Mouse (Mus musculus) CH12.LX (cell line): ENCODE measurements around the gene Btbd9. TPM values are rescaled to one million over a fixed set of nuclear protein-coding genes. Genes with fewer than 3 reads are reported as not detected.

ENCODE experiments used
- DNase-seq: peaks from one replicate; pipeline ENCODE4 v3.0.0-alpha.2; 2013; ENCODE audit errors: extremely low read depth
- H3K27ac ChIP-seq: 2 replicates; pipeline ENCODE4 v1.5.1; 2012; ENCODE audit warnings: low read depth, mild to moderate bottlenecking, control low read depth, moderate library complexity; ENCODE audit not compliant: insufficient read depth
- H3K27me3 ChIP-seq: replicated peaks from 2 replicates; pipeline ENCODE3; 2012; ENCODE audit warnings: inconsistent platforms
- H3K36me3 ChIP-seq, 2 experiments: replicated peaks in 1 of 2; 2 replicates each; pipeline versions ENCODE3 to v1.6.1; 2012; ENCODE audit warnings: inconsistent platforms in 1 of 2, low read length in 1 of 2, mild to moderate bottlenecking in 1 of 2, mixed read lengths in 1 of 2, moderate library complexity in 1 of 2; ENCODE audit not compliant: control insufficient read depth in 1 of 2, insufficient read depth in 1 of 2
- H3K4me1 ChIP-seq, 2 experiments: 2 replicates each; pipeline ENCODE4 v1.6.1; 2012; ENCODE audit warnings: inconsistent platforms in 1 of 2, moderate library complexity in 1 of 2; ENCODE audit not compliant: insufficient read depth in 2 of 2, control insufficient read depth in 1 of 2
- H3K4me2 ChIP-seq: 2 replicates; pipeline ENCODE4 v1.6.1; 2012; ENCODE audit warnings: low read depth, mild to moderate bottlenecking, control low read depth; ENCODE audit not compliant: poor library complexity, insufficient read depth, severe bottlenecking
- H3K4me3 ChIP-seq, 3 experiments: fragments of 150-350 bp in 1 of 3; sonication (generic) in 1 of 3; replicated peaks in 1 of 3; 2 replicates each; pipeline versions ENCODE3 to v1.5.1; 2011 to 2012; ENCODE audit warnings: low read depth in 2 of 3, low read length in 2 of 3, mild to moderate bottlenecking in 2 of 3, moderate library complexity in 2 of 3, control low read depth in 1 of 3, improper control_type of control experiment in 1 of 3, inconsistent platforms in 1 of 3, mixed read lengths in 1 of 3; ENCODE audit not compliant: poor library complexity in 1 of 3
- H3K79me2 ChIP-seq: replicated peaks from 2 replicates; pipeline ENCODE4 v1.6.1; 2012; ENCODE audit warnings: mild to moderate bottlenecking, moderate library complexity; ENCODE audit not compliant: control insufficient read depth, poor library complexity, insufficient read depth, severe bottlenecking; ENCODE audit errors: extremely low read depth
- H3K9ac ChIP-seq: 2 replicates; pipeline ENCODE4 v1.6.1; 2012; ENCODE audit warnings: low read depth, mild to moderate bottlenecking, control low read depth, moderate library complexity; ENCODE audit not compliant: insufficient read depth
- H3K9me3 ChIP-seq: replicated peaks from 2 replicates; pipeline ENCODE3; 2012; ENCODE audit warnings: low read length, inconsistent platforms, mixed read lengths
- CHD1 ChIP-seq: IDR thresholded peaks from 2 replicates; pipeline ENCODE4 v1.6.1; 2012; ENCODE audit warnings: low read depth, low read length, improper control_type of control experiment, inconsistent platforms
- CHD2 ChIP-seq: IDR thresholded peaks from 2 replicates; pipeline ENCODE4 v1.6.1; 2011; ENCODE audit warnings: low read length, improper control_type of control experiment
- E2F4 ChIP-seq: IDR thresholded peaks from 2 replicates; pipeline ENCODE4 v1.6.1; 2011; ENCODE audit warnings: low read depth, low read length, improper control_type of control experiment; ENCODE audit not compliant: insufficient replicate concordance
- GABPA ChIP-seq: IDR thresholded peaks from 2 replicates; pipeline ENCODE4 v1.6.1; 2012; ENCODE audit warnings: low read depth, low read length, improper control_type of control experiment, inconsistent platforms; ENCODE audit not compliant: insufficient replicate concordance
- HCFC1 ChIP-seq: IDR thresholded peaks from 2 replicates; pipeline ENCODE4 v1.6.1; 2012; ENCODE audit warnings: low read depth, mild to moderate bottlenecking, inconsistent platforms, low read length, improper control_type of control experiment
- JUND ChIP-seq: conservative IDR thresholded peaks from 2 replicates; pipeline ENCODE4 v1.6.1; 2011; ENCODE audit warnings: low read depth, low read length, improper control_type of control experiment
- MAFK ChIP-seq: IDR thresholded peaks from 2 replicates; pipeline ENCODE4 v1.6.1; 2011; ENCODE audit warnings: low read length, improper control_type of control experiment; ENCODE audit not compliant: insufficient replicate concordance
- MAZ ChIP-seq: IDR thresholded peaks from 2 replicates; pipeline ENCODE4 v1.6.1; 2012; ENCODE audit warnings: low read depth, mild to moderate bottlenecking, inconsistent platforms, low read length, improper control_type of control experiment, moderate library complexity
- NELFE ChIP-seq: IDR thresholded peaks from 2 replicates; pipeline ENCODE4 v1.6.1; 2011; ENCODE audit warnings: low read depth, low read length, improper control_type of control experiment
- POLR2A ChIP-seq: IDR thresholded peaks from 2 replicates; pipeline ENCODE4 v1.6.1; 2011; ENCODE audit warnings: low read depth, mild to moderate bottlenecking, improper control_type of control experiment, low read length
- SMC3 ChIP-seq: IDR thresholded peaks from 2 replicates; pipeline ENCODE4 v1.6.1; 2011; ENCODE audit warnings: low read depth, low read length, improper control_type of control experiment
- TCF12 ChIP-seq: IDR thresholded peaks from 2 replicates; pipeline ENCODE4 v1.6.1; 2014; ENCODE audit warnings: low read depth, mild to moderate bottlenecking, inconsistent platforms, low read length, improper control_type of control experiment
- USF1 ChIP-seq: IDR thresholded peaks from 2 replicates; pipeline ENCODE4 v1.6.1; 2014; ENCODE audit warnings: low read depth, mild to moderate bottlenecking, inconsistent platforms, low read length, improper control_type of control experiment
- ZC3H11A ChIP-seq: IDR thresholded peaks from 2 replicates; pipeline ENCODE4 v1.6.1; 2012; ENCODE audit warnings: low read depth, mild to moderate bottlenecking, inconsistent platforms, low read length, improper control_type of control experiment
- ZMIZ1 ChIP-seq: IDR thresholded peaks from 2 replicates; pipeline ENCODE4 v1.6.1; 2012; ENCODE audit warnings: low read depth, mild to moderate bottlenecking, inconsistent platforms, low read length, improper control_type of control experiment
- dilution Hi-C: fragments of 300-500 bp; cut with MboI; formaldehyde crosslinking; loops from 2 replicates; pipeline ENCODE4 v1.14.3; 2020; ENCODE audit warnings: low sequenced_read_pairs; ENCODE audit not compliant: extremely low pct_unique_long_range_greater_than_20kb, extremely low pct_ligation_motif_present
- in situ Hi-C: fragments of 300-500 bp; cut with MboI; formaldehyde crosslinking; loops from 3 replicates; pipeline ENCODE4 v1.14.3; 2019; ENCODE audit warnings: low sequenced_read_pairs, low pct_ligation_motif_present, low pct_unique_long_range_greater_than_20kb, mixed read lengths
- polyA plus RNA-seq: library from polyadenylated mRNA; unstranded; fragments of >175 nt; gene quantifications from 2 replicates; pipeline ENCODE4 v1.2.1, GENCODE M21; 2012; ENCODE audit warnings: low read depth; ENCODE audit not compliant: insufficient read length
- total RNA-seq, 2 experiments: library from RNA; depleted of rRNA; stranded (reverse); fragments of 300-350 nt in 1 of 2; fragments of >200 nt in 1 of 2; gene quantifications; 2 replicates each; pipeline ENCODE4 v1.2.3; 2012 to 2014

The Btbd9 gene
- total and polyA plus RNA-seq, 3 experiments: 19.3 to 25.4 (median 20.0) TPM

- in situ Hi-C loops (no loop called here), dilution Hi-C loops (no loop called here)
- H3K9me3 ChIP-seq: no peaks in the 10 kb centered on the region
- H3K27me3 ChIP-seq: no peaks in the 10 kb centered on the region
- no peak overlapping the region for H3K4me3 ChIP-seq
- no peak for DNase-seq
- TF ChIP-seq CHD1 (no peak), POLR2A (no peak), USF1 (no peak), JUND (no peak)
- no peak overlapping the region for H3K9ac ChIP-seq
- peaks cover 0 to 9% of the 10 kb centered on the region in 2 experiments for H3K36me3 ChIP-seq
- no peak overlapping the region for H3K4me2 ChIP-seq
- H3K79me2 ChIP-seq: no peaks in the 10 kb centered on the region
- H3K27ac ChIP-seq: no peak overlapping the region
- H3K4me1 ChIP-seq: no peaks in the 10 kb centered on the region
Measured at GRCm38 (mm10) chr17:30329531-30329930, 246.8 kb downstream of the Btbd9 start.

DNA sequence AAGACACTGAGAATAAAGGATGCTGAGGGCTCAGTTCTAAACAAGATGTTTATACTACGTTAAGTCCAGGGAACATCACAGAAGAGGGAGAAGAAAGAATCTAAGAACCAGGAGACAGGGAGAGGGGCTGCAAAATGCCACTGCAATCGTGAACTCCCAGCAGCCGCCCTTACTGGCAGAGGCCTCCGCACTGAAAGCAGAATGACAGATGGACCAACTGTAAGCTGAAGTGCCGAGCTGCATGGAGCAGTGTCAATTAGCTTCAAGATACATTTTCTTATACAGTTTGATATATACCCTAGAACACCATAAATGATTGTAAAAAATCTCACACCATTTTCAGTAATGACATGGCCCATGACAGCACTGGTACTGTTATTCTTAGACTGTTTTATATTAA, 247.4 kb downstream of the Btbd9 start:
- H3K4me1 ChIP-seq: no peaks in the 10 kb centered on the region
- no peak overlapping the region for H3K4me2 ChIP-seq
- DNase-seq: no peak
- in situ Hi-C loops (no loop called here), dilution Hi-C loops (no loop called here)
- no peak overlapping the region for H3K4me3 ChIP-seq
- H3K9ac ChIP-seq: no peak overlapping the region
- no peak overlapping the region for H3K27ac ChIP-seq
- no peaks in the 10 kb centered on the region for H3K27me3 ChIP-seq
- TF ChIP-seq GABPA (no peak), NELFE (no peak), HCFC1 (no peak), MAZ (no peak), MAFK (no peak), CHD1 (no peak), TCF12 (no peak), E2F4 (no peak)
- H3K9me3 ChIP-seq: no peaks in the 10 kb centered on the region
- peaks cover 0 to 9% of the 10 kb centered on the region in 2 experiments for H3K36me3 ChIP-seq
- no peaks in the 10 kb centered on the region for H3K79me2 ChIP-seq

- Histone ChIP-seq H3K79me2 (no peaks in the 10 kb centered on the region), H3K9me3 (no peaks in the 10 kb centered on the region), H3K36me3 (peaks cover 0 to 4% of the 10 kb centered on the region in 2 experiments), H3K4me2 (no peak overlapping the region), H3K4me3 (no peak overlapping the region), H3K27ac (no peak overlapping the region), H3K4me1 (no peaks in the 10 kb centered on the region), H3K9ac (no peak overlapping the region), H3K27me3 (no peaks in the 10 kb centered on the region)
- TF ChIP-seq ZMIZ1 (no peak), CHD2 (no peak), ZC3H11A (no peak), SMC3 (no peak), USF1 (no peak)
- no peak for DNase-seq
- dilution Hi-C loops: no loop called here
- in situ Hi-C loops: no loop called here
Measured at GRCm38 (mm10) chr17:30326906-30327305, 249.4 kb downstream of the Btbd9 start.
